Mouse (Mus musculus) neural tube, embryonic 11.5 days (tissue): ENCODE results near the gene Gm28778. TPM values are rescaled to one million over a fixed set of nuclear protein-coding genes. Genes with fewer than 3 reads are reported as not detected.
"Not testable (repeated sequence)": the region's sequence is repeated elsewhere in the genome, so short reads cannot be mapped to it uniquely, and the experiment has no call there.

Experiments
- ATAC-seq: fragments of 200-750 bp; cut with Nextera tagmentation; 2 replicates; pipeline ENCODE4 v1.8.0; 2017; ENCODE audit warnings: moderate number of reproducible peaks, mild to moderate bottlenecking, moderate TSS enrichment, moderate library complexity; ENCODE audit not compliant: insufficient read depth, low FRiP score, low TSS enrichment
- DNase-seq: peaks from one replicate; pipeline ENCODE4 v3.0.0-alpha.2; 2015; ENCODE audit warnings: low spot score
- H3K27ac ChIP-seq: fragments of 300-500 bp; sonication (generic); 2 replicates; pipeline ENCODE4 v1.5.1; 2014; ENCODE audit warnings: low read depth, mild to moderate bottlenecking, low read length
- H3K27me3 ChIP-seq: fragments of 300-500 bp; sonication (generic); 2 replicates; pipeline ENCODE4 v1.6.1; 2014; ENCODE audit warnings: mild to moderate bottlenecking, low read length, mixed read lengths; ENCODE audit not compliant: control insufficient read depth, insufficient read depth
- H3K36me3 ChIP-seq: fragments of 300-500 bp; sonication (generic); 2 replicates; pipeline ENCODE4 v1.6.1; 2014; ENCODE audit warnings: mild to moderate bottlenecking, low read length, moderate library complexity, mixed read lengths; ENCODE audit not compliant: control insufficient read depth, insufficient read depth
- H3K4me1 ChIP-seq: fragments of 300-500 bp; sonication (generic); 2 replicates; pipeline ENCODE4 v1.6.1; 2014; ENCODE audit warnings: low read length, mixed read lengths; ENCODE audit not compliant: control insufficient read depth, insufficient read depth
- H3K4me2 ChIP-seq: fragments of 300-500 bp; sonication (generic); 2 replicates; pipeline ENCODE4 v1.6.1; 2014; ENCODE audit warnings: low read depth, mild to moderate bottlenecking, moderate library complexity
- H3K4me3 ChIP-seq: fragments of 300-500 bp; sonication (generic); 2 replicates; pipeline ENCODE4 v1.5.1; 2014; ENCODE audit warnings: low read depth, low read length
- H3K9ac ChIP-seq: fragments of 300-500 bp; sonication (generic); 2 replicates; pipeline ENCODE4 v1.6.1; 2014; ENCODE audit warnings: mild to moderate bottlenecking, low read length
- H3K9me3 ChIP-seq: fragments of 300-500 bp; sonication (generic); 2 replicates; pipeline ENCODE4 v1.6.1; 2016; ENCODE audit warnings: low read length; ENCODE audit not compliant: control insufficient read depth
- WGBS: fragments of 180-500 bp; shearing (Covaris S2); extraction: QIAGEN DNeasy Blood & Tissue Kit; methylation state at CpG from one replicate; pipeline ENCODE4 v1.1.7; 2014; 5-methylcytosine and 5-hydroxymethylcytosine counted together
- polyA plus RNA-seq: library from polyadenylated mRNA; unstranded; fragments of >200 nt; fragmentation: Nextera tagmentation; extraction: Ambion mirVana; gene quantifications from 2 replicates; pipeline ENCODE4 v1.2.1, GENCODE M21; 2014

Gm28778 gene
- polyA plus RNA-seq, 1 experiment from 2014 or later, result not detected

- Histone ChIP-seq H3K4me3 (no peak overlapping the region), H3K36me3 (no peaks in the 10 kb centered on the region), H3K9ac (no peak overlapping the region), H3K9me3 (no peaks in the 10 kb centered on the region), H3K27me3 (no peaks in the 10 kb centered on the region), H3K4me1 (no peaks in the 10 kb centered on the region), H3K4me2 (no peak overlapping the region), H3K27ac (no peak overlapping the region)
- ATAC-seq (no peak), DNase-seq (no peak)
- 92% methylated on average over 5 of the region's 5 CpGs for WGBS
These were observed 26.3 kb downstream of the Gm28778 start for GRCm38 (mm10) chr1:53323254-53323653.

DNA sequence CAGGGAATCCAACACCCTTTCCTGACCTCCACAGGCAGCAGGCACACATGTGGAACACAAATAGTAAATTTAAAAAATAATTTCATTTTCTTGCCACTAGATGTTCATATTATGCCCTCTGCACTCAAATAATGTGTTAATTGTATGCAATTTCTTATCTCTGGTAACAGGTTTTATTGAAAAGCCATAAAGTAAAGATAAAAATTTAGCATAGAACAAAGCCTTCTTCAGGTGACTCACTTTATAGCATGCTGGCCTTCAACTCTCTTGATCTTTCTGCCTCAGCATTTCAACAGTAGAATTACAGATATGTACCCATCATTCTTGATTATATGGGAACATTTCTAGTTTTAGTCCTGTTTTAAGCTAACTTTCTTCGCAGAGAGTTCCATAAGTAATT, 27.4 kb downstream of the Gm28778 start:
- Histone ChIP-seq H3K4me2 (no peak overlapping the region), H3K9me3 (no peaks in the 10 kb centered on the region), H3K4me3 (no peak overlapping the region), H3K9ac (no peak overlapping the region), H3K27ac (no peak overlapping the region), H3K27me3 (no peaks in the 10 kb centered on the region), H3K4me1 (no peaks in the 10 kb centered on the region), H3K36me3 (no peaks in the 10 kb centered on the region)
- ATAC-seq (no peak), DNase-seq (no peak)
- WGBS, result 95% methylated on average over 1 of the region's 1 CpGs

DNA sequence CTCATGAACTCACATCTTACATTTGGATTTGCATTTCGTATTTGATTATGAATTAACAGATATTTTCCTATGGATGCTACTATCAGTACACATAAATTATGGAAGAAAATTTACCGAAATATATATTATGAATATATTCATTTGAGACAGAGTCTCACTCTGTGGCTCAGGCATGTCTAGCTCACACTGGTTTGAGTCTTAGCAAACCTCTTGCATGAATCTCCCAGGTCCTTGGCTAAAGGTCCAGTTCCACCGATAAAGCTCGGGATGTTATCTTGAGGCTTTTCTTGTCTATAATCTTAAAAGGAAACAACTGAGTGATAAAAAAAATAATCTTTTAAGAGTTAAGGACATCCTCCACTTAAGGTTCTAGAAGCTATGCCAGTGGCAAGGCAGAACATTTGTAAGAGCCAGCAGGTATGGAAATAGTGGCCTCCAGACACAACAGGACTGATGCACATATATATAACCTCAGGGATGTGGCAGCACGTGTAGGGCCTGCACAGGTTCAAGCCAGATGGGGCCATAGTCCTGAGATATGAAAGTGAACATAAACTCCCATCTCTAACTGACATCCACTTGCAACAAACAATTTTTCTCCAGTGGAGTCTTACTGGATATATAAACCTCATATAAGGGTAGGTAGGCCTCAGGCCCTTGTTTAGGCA, 28.1 kb downstream of the Gm28778 start:
- Histone ChIP-seq H3K36me3 (no peaks in the 10 kb centered on the region), H3K9ac (no peak overlapping the region), H3K4me1 (no peaks in the 10 kb centered on the region), H3K4me3 (no peak overlapping the region), H3K4me2 (no peak overlapping the region), H3K27ac (no peak overlapping the region), H3K27me3 (no peaks in the 10 kb centered on the region), H3K9me3 (no peaks in the 10 kb centered on the region)
- DNase-seq (no peak), ATAC-seq (no peak)
- WGBS, result 93% methylated on average over 5 of the region's 5 CpGs

- not testable (repeated sequence) for ATAC-seq, H3K9me3 ChIP-seq, H3K4me3 ChIP-seq, H3K9ac ChIP-seq, H3K4me1 ChIP-seq, H3K36me3 ChIP-seq, H3K27me3 ChIP-seq, H3K27ac ChIP-seq, DNase-seq, H3K4me2 ChIP-seq
- WGBS, result 82% methylated on average over 5 of the region's 5 CpGs
These were observed 36.6 kb downstream of the Gm28778 start for GRCm38 (mm10) chr1:53333527-53333926.

DNA sequence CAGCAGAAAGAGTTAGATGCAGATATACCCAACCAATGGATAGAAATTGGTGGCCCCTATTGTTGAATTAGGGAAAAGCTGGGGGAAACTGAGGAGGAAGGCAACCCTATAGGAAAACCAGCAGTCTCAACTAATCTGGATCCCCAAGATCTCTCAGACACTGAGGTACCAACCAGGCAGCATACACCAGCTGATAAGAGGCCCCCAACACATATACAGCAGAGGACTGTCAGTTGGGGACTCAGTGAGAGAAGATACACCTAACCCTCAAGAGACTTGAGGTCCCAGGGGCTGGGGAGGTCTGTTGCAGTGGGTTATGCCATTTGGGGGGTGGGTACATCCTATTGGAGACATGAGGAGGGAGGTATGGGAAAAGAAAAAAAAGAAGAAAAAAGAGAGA, 38.6 kb downstream of the Gm28778 start:
- no peak for DNase-seq
- H3K4me2 ChIP-seq, result no peak overlapping the region
- H3K4me3 ChIP-seq, result no peak overlapping the region
- no peaks in the 10 kb centered on the region for H3K9me3 ChIP-seq
- no peaks in the 10 kb centered on the region for H3K36me3 ChIP-seq
- no peaks in the 10 kb centered on the region for H3K27me3 ChIP-seq
- ATAC-seq, result no peak
- no peak overlapping the region for H3K27ac ChIP-seq
- H3K9ac ChIP-seq, result no peak overlapping the region
- no peaks in the 10 kb centered on the region for H3K4me1 ChIP-seq

DNA sequence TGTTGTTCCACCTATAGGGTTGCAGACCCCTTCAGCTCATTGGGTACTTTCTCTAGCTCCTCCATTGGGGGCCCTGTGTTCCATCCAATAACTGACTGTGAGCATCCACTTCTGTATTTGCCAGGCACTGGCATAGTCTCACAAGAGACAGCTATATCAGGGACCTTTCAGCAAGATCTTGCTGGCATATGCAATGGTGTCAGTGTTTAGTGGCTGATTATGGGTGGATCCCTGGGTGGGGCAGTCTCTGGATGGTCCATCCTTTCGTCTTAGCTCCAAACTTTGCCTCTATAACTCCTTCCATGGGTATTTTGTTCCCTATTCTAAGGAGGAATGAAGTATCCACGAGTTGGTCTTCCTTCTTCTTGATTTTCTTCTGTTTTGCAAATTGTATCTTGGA, 40.5 kb downstream of the Gm28778 start:
- H3K9me3 ChIP-seq, ATAC-seq, DNase-seq, H3K4me1 ChIP-seq, H3K4me2 ChIP-seq, H3K27ac ChIP-seq, H3K36me3 ChIP-seq, H3K27me3 ChIP-seq, H3K4me3 ChIP-seq, H3K9ac ChIP-seq: not testable (repeated sequence)
- WGBS, result 71% methylated on average over 2 of the region's 2 CpGs

DNA sequence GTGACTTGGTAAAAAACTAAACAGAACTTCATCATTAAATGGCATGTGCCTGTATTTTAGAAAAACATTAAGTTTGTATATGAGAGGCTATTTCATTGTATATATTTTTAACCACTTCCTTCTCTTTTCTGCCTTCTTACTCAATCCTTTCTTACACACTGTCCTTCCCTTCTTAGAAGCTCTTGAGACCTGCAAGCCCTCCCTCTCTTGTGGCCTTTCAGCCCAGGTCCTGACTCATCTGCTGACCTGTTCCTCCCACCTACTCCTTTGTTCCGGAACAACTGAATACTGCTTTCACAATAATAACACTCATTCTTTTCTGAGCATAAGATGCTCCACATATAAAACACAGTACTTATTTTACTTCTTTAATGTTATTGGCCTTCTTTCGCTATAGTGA, 44.2 kb downstream of the Gm28778 start:
- 95% methylated on average over 2 of the region's 2 CpGs for WGBS
- H3K36me3 ChIP-seq, result peaks cover 7% of the 10 kb centered on the region; the same call in 1 of the 2 replicates

GRCm38 (mm10) chr1:53352327-53353261, 55.7 kb downstream of the Gm28778 start, which contains the start of the genes Asdurf, Gm28551 and Asnsd1:
Asdurf (minus strand) TSS chr1:53352619.
Gm28551 (minus strand) TSS chr1:53352667.
Asnsd1 (minus strand) TSS chr1:53352752.
- H3K4me1 ChIP-seq, result no peaks in the 10 kb centered on the region
- H3K27me3 ChIP-seq, result no peaks in the 10 kb centered on the region
- DNase-seq (peak; percentile 96), ATAC-seq (peak; percentile 99)
- peak within 1 kb of the TSS; percentile 92 for H3K9ac ChIP-seq
- under 1% methylated on average over 44 of the region's 44 CpGs for WGBS
- peak within 1 kb of the TSS; percentile 50 for H3K4me2 ChIP-seq
- peaks cover 4% of the 10 kb centered on the region; the same call in 1 of the 2 replicates for H3K36me3 ChIP-seq
- peak within 1 kb of the TSS; percentile 79 for H3K27ac ChIP-seq
- H3K9me3 ChIP-seq, result no peaks in the 10 kb centered on the region
- peak within 1 kb of the TSS; percentile 82 for H3K4me3 ChIP-seq

More for the DNA sequence above, 44.2 kb downstream of the Gm28778 start:
- Histone ChIP-seq H3K4me2 (no peak overlapping the region), H3K9me3 (peaks cover 4% of the 10 kb centered on the region; the same call in 1 of the 2 replicates), H3K4me1 (no peaks in the 10 kb centered on the region), H3K4me3 (no peak overlapping the region), H3K9ac (no peak overlapping the region), H3K27me3 (no peaks in the 10 kb centered on the region), H3K27ac (no peak overlapping the region)
- ATAC-seq (no peak), DNase-seq (no peak)
